Mouse (Mus musculus) activated CD4-positive, CD25-positive, alpha-beta regulatory T cell, adult 9 weeks (primary cell): ENCODE data around the gene Klk1b5. TPM values are rescaled to one million over a fixed set of nuclear protein-coding genes. Genes with fewer than 3 reads are reported as not detected.

Experiments used
- polyA plus RNA-seq: library from polyadenylated mRNA; unstranded; fragments of 100-300 nt; shearing (Covaris generic); gene quantifications from one replicate; pipeline ENCODE4 v1.2.1, GENCODE M21; 2017

Klk1b5 gene
- not detected for polyA plus RNA-seq

GRCm38 (mm10) chr7:44215645-44216044, at the start of gene Klk1b5:
Gene Klk1b5, plus strand, starts transcription at chr7:44215945.

GRCm38 (mm10) chr7:44187936-44188335, 27.8 kb upstream of the Klk1b5 start, which contains the start of gene Klk1b24:
Gene Klk1b24, plus strand, starts transcription at chr7:44188236.

GRCm38 (mm10) chr7:44197891-44198290, 17.9 kb upstream of the Klk1b5 start, which contains the start of gene Klk1b3:
Gene Klk1b3, plus strand, starts transcription at chr7:44198191.

GRCm38 (mm10) chr7:44207135-44207534, 8.6 kb upstream of the Klk1b5 start, which contains the start of gene Klk1b4:
Gene Klk1b4, plus strand, starts transcription at chr7:44207435.

GRCm38 (mm10) chr7:44225076-44225475, 9.3 kb downstream of the Klk1b5 start, which contains the start of gene Klk1:
Gene Klk1, plus strand, starts transcription at chr7:44225360.

GRCm38 (mm10) chr7:44235909-44236308, 20.2 kb downstream of the Klk1b5 start, which contains the start of gene Gm36864:
Gene Gm36864, plus strand, starts transcription at chr7:44236177.

GRCm38 (mm10) chr7:44246055-44246983, 30.6 kb downstream of the Klk1b5 start, which contains the start of the genes 1700028J19Rik and 2410002F23Rik:
Gene 1700028J19Rik, minus strand, starts transcription at chr7:44246695.
Gene 2410002F23Rik, plus strand, starts transcription at chr7:44246722.

GRCm38 (mm10) chr7:44257278-44257677, 41.5 kb downstream of the Klk1b5 start, which contains the start of gene Acp4:
Gene Acp4, minus strand, starts transcription at chr7:44257378.

GRCm38 (mm10) chr7:44261147-44261546, 45.4 kb downstream of the Klk1b5 start, which contains the start of gene Gm15517:
Gene Gm15517, plus strand, starts transcription at chr7:44261447.

Other genes starting within 250 kb of the Klk1b5 start
- gene Klk1b1, start 249.2 kb upstream of the Klk1b5 start, polyA plus RNA-seq = not detected
- 0.88 TPM for gene Klk1b9, start 239.9 kb upstream of the Klk1b5 start, polyA plus RNA-seq
- gene Klk1b11, start 220.1 kb upstream of the Klk1b5 start, polyA plus RNA-seq = not detected
- not detected for gene Klk1b26, start 203.8 kb upstream of the Klk1b5 start, polyA plus RNA-seq
- gene Klk1b27, start 163.7 kb upstream of the Klk1b5 start, polyA plus RNA-seq = 2.5 TPM
- gene Klk1b21, start 113.6 kb upstream of the Klk1b5 start, polyA plus RNA-seq = not detected
- gene Klk1b22, start 103.3 kb upstream of the Klk1b5 start, polyA plus RNA-seq = not detected
- not detected for gene Klk1b16, start 79.2 kb upstream of the Klk1b5 start, polyA plus RNA-seq
- gene Klk1b24, start 27.7 kb upstream of the Klk1b5 start, polyA plus RNA-seq = not detected
- gene Klk1b3, start 17.8 kb upstream of the Klk1b5 start, polyA plus RNA-seq = not detected
- gene Klk1b4, start 8.5 kb upstream of the Klk1b5 start, polyA plus RNA-seq = not detected
- 1.0 TPM for gene Klk1, start 9.4 kb downstream of the Klk1b5 start, polyA plus RNA-seq
- not detected for gene Gm36864, start 20.2 kb downstream of the Klk1b5 start, polyA plus RNA-seq
- 2.1 TPM for gene 1700028J19Rik, start 30.8 kb downstream of the Klk1b5 start, polyA plus RNA-seq
- 149 TPM for gene 2410002F23Rik, start 30.8 kb downstream of the Klk1b5 start, polyA plus RNA-seq
- not detected for gene Acp4, start 41.4 kb downstream of the Klk1b5 start, polyA plus RNA-seq
- gene Gm15517, start 45.5 kb downstream of the Klk1b5 start, polyA plus RNA-seq = not detected
- gene Clec11a, start 91.0 kb downstream of the Klk1b5 start, polyA plus RNA-seq = 0.43 TPM
- 0.15 TPM for gene Shank1, start 94.3 kb downstream of the Klk1b5 start, polyA plus RNA-seq
- 0.22 TPM for gene Syt3, start 168.2 kb downstream of the Klk1b5 start, polyA plus RNA-seq
- not detected for gene 1700008O03Rik, start 169.9 kb downstream of the Klk1b5 start, polyA plus RNA-seq
- not detected for gene Lrrc4b, start 213.1 kb downstream of the Klk1b5 start, polyA plus RNA-seq
- not detected for gene Aspdh, start 249.4 kb downstream of the Klk1b5 start, polyA plus RNA-seq